Mouse (Mus musculus) spleen, adult 2 months (tissue): ENCODE measurements around the gene Ppm1n.

Experiments used
- CTCF ChIP-seq: fragments of 200-500 bp; IDR thresholded peaks from 2 replicates; pipeline ENCODE4 v1.5.1; 2011; ENCODE audit warnings: mild to moderate bottlenecking, inconsistent platforms; ENCODE audit not compliant: insufficient read depth, insufficient read length, insufficient replicate concordance; ENCODE audit errors: extremely low read depth
- POLR2A ChIP-seq: fragments of 200-500 bp; IDR thresholded peaks from 2 replicates; pipeline ENCODE4 v1.6.1; 2011; ENCODE audit warnings: low read depth, low read length, inconsistent platforms

GRCm38 (mm10) chr7:19308454-19309277, 28.8 kb upstream of the Ppm1n start:
- TF ChIP-seq CTCF (no peak; the same call in 1 of the 2 replicates), POLR2A (peak; percentile 46)
